Mouse (Mus musculus) neural tube, embryonic 11.5 days (tissue): ENCODE data around the gene Ager. TPM values are rescaled to one million over a fixed set of nuclear protein-coding genes. Genes with fewer than 3 reads are reported as not detected.

Experiments used
- ATAC-seq: fragments of 200-750 bp; cut with Nextera tagmentation; 2 replicates; pipeline ENCODE4 v1.8.0; 2017; ENCODE audit warnings: moderate number of reproducible peaks, mild to moderate bottlenecking, moderate TSS enrichment, moderate library complexity; ENCODE audit not compliant: insufficient read depth, low FRiP score, low TSS enrichment
- DNase-seq: peaks from one replicate; pipeline ENCODE4 v3.0.0-alpha.2; 2015; ENCODE audit warnings: low spot score
- H3K27ac ChIP-seq: fragments of 300-500 bp; sonication (generic); 2 replicates; pipeline ENCODE4 v1.5.1; 2014; ENCODE audit warnings: low read depth, mild to moderate bottlenecking, low read length
- H3K27me3 ChIP-seq: fragments of 300-500 bp; sonication (generic); 2 replicates; pipeline ENCODE4 v1.6.1; 2014; ENCODE audit warnings: mild to moderate bottlenecking, low read length, mixed read lengths; ENCODE audit not compliant: control insufficient read depth, insufficient read depth
- H3K36me3 ChIP-seq: fragments of 300-500 bp; sonication (generic); 2 replicates; pipeline ENCODE4 v1.6.1; 2014; ENCODE audit warnings: mild to moderate bottlenecking, low read length, moderate library complexity, mixed read lengths; ENCODE audit not compliant: control insufficient read depth, insufficient read depth
- H3K4me1 ChIP-seq: fragments of 300-500 bp; sonication (generic); 2 replicates; pipeline ENCODE4 v1.6.1; 2014; ENCODE audit warnings: low read length, mixed read lengths; ENCODE audit not compliant: control insufficient read depth, insufficient read depth
- H3K4me2 ChIP-seq: fragments of 300-500 bp; sonication (generic); 2 replicates; pipeline ENCODE4 v1.6.1; 2014; ENCODE audit warnings: low read depth, mild to moderate bottlenecking, moderate library complexity
- H3K4me3 ChIP-seq: fragments of 300-500 bp; sonication (generic); 2 replicates; pipeline ENCODE4 v1.5.1; 2014; ENCODE audit warnings: low read depth, low read length
- H3K9ac ChIP-seq: fragments of 300-500 bp; sonication (generic); 2 replicates; pipeline ENCODE4 v1.6.1; 2014; ENCODE audit warnings: mild to moderate bottlenecking, low read length
- H3K9me3 ChIP-seq: fragments of 300-500 bp; sonication (generic); 2 replicates; pipeline ENCODE4 v1.6.1; 2016; ENCODE audit warnings: low read length; ENCODE audit not compliant: control insufficient read depth
- WGBS: fragments of 180-500 bp; shearing (Covaris S2); extraction: QIAGEN DNeasy Blood & Tissue Kit; methylation state at CpG from one replicate; pipeline ENCODE4 v1.1.7; 2014; 5-methylcytosine and 5-hydroxymethylcytosine counted together
- polyA plus RNA-seq: library from polyadenylated mRNA; unstranded; fragments of >200 nt; fragmentation: Nextera tagmentation; extraction: Ambion mirVana; gene quantifications from 2 replicates; pipeline ENCODE4 v1.2.1, GENCODE M21; 2014

The Ager gene
- polyA plus RNA-seq, 1 experiment from 2014 or later: 2.3 TPM

- Histone ChIP-seq H3K4me2 (peak overlapping the region; percentile 92; the same call in 1 of the 2 replicates), H3K9ac (no peak overlapping the region), H3K4me1 (peaks cover 19% of the 10 kb centered on the region), H3K27ac (no peak overlapping the region), H3K9me3 (no peaks in the 10 kb centered on the region), H3K36me3 (no peaks in the 10 kb centered on the region), H3K27me3 (peaks cover 38% of the 10 kb centered on the region), H3K4me3 (no peak overlapping the region)
- WGBS: 27% methylated on average over 5 of the region's 5 CpGs
- ATAC-seq (no peak), DNase-seq (no peak)
Observed at GRCm38 (mm10) chr17:34628644-34628967, 30.9 kb downstream of the Ager start.

GRCm38 (mm10) chr17:34629221-34629751, 31.6 kb downstream of the Ager start, which contains the start of gene Prrt1:
Gene Prrt1 (plus strand): TSS chr17:34629533.
- Histone ChIP-seq H3K9me3 (no peaks in the 10 kb centered on the region), H3K4me3 (peak within 1 kb of the TSS; percentile 21), H3K4me2 (peak within 1 kb of the TSS; percentile 92), H3K9ac (no peak within 1 kb of the TSS), H3K4me1 (peaks cover 19% of the 10 kb centered on the region), H3K27me3 (peaks cover 38% of the 10 kb centered on the region), H3K36me3 (no peaks in the 10 kb centered on the region), H3K27ac (no peak within 1 kb of the TSS)
- ATAC-seq: no peak
- DNase-seq: no peak
- WGBS: 0% methylated on average over 16 of the region's 16 CpGs

- Histone ChIP-seq H3K9me3 (no peaks in the 10 kb centered on the region), H3K36me3 (no peaks in the 10 kb centered on the region), H3K4me3 (peak overlapping the region; percentile 21; the same call in 1 of the 2 replicates), H3K9ac (no peak overlapping the region), H3K27ac (no peak overlapping the region), H3K4me2 (peak overlapping the region; percentile 38), H3K27me3 (peaks cover 38% of the 10 kb centered on the region), H3K4me1 (peaks cover 19% of the 10 kb centered on the region)
- DNase-seq: no peak
- no peak for ATAC-seq
- 12% methylated on average over 12 of the region's 12 CpGs for WGBS
Observed at GRCm38 (mm10) chr17:34629796-34630603, 32.3 kb downstream of the Ager start.

GRCm38 (mm10) chr17:34630761-34631301, 33.2 kb downstream of the Ager start:
- Histone ChIP-seq H3K4me3 (peak overlapping the region; percentile 21; the same call in 1 of the 2 replicates), H3K9me3 (no peaks in the 10 kb centered on the region), H3K27me3 (peaks cover 38% of the 10 kb centered on the region), H3K9ac (peak overlapping the region; percentile 26; the same call in 1 of the 2 replicates), H3K4me1 (peaks cover 19% of the 10 kb centered on the region), H3K4me2 (peak overlapping the region; percentile 34), H3K36me3 (no peaks in the 10 kb centered on the region), H3K27ac (no peak overlapping the region)
- ATAC-seq (no peak), DNase-seq (no peak)
- 2% methylated on average over 47 of the region's 48 CpGs for WGBS

GRCm38 (mm10) chr17:34631647-34632046, 34.0 kb downstream of the Ager start:
- H3K4me3 ChIP-seq: peak overlapping the region; percentile 29
- H3K9me3 ChIP-seq: no peaks in the 10 kb centered on the region
- H3K9ac ChIP-seq: no peak overlapping the region; the same call in 1 of the 2 replicates
- ATAC-seq (no peak), DNase-seq (no peak)
- H3K27me3 ChIP-seq: peaks cover 38% of the 10 kb centered on the region
- WGBS: 5% methylated on average over 12 of the region's 12 CpGs
- no peaks in the 10 kb centered on the region for H3K36me3 ChIP-seq
- peak overlapping the region; percentile 47 for H3K4me2 ChIP-seq
- H3K4me1 ChIP-seq: peaks cover 19% of the 10 kb centered on the region
- H3K27ac ChIP-seq: no peak overlapping the region

- peaks cover 19% of the 10 kb centered on the region for H3K4me1 ChIP-seq
- H3K9me3 ChIP-seq: no peaks in the 10 kb centered on the region
- H3K9ac ChIP-seq: peak overlapping the region; percentile 29
- peak overlapping the region; percentile 29 for H3K4me3 ChIP-seq
- no peak for ATAC-seq
- no peak overlapping the region for H3K27ac ChIP-seq
- H3K4me2 ChIP-seq: peak overlapping the region; percentile 47
- under 1% methylated on average over 26 of the region's 26 CpGs for WGBS
- H3K27me3 ChIP-seq: peaks cover 38% of the 10 kb centered on the region
- peak; percentile 42 for DNase-seq
- H3K36me3 ChIP-seq: no peaks in the 10 kb centered on the region
Observed at GRCm38 (mm10) chr17:34632261-34632691, 34.6 kb downstream of the Ager start.

GRCm38 (mm10) chr17:34635671-34636070, 38.0 kb downstream of the Ager start:
- Histone ChIP-seq H3K9me3 (no peaks in the 10 kb centered on the region), H3K9ac (no peak overlapping the region), H3K36me3 (no peaks in the 10 kb centered on the region), H3K4me3 (no peak overlapping the region), H3K27ac (no peak overlapping the region), H3K4me1 (0 out of 2 replicates have a peak, but pooled peaks cover 4% of the 10 kb centered on the region), H3K27me3 (peaks cover 28% of the 10 kb centered on the region), H3K4me2 (no peak overlapping the region)
- no peak for ATAC-seq
- WGBS: 71% methylated on average over 2 of the region's 2 CpGs
- no peak for DNase-seq

- peaks cover 10% of the 10 kb centered on the region; the same call in 1 of the 2 replicates for H3K27me3 ChIP-seq
- WGBS: 60% methylated on average over 3 of the region's 3 CpGs
Observed at GRCm38 (mm10) chr17:34637459-34637858, 39.8 kb downstream of the Ager start.

More at GRCm38 (mm10) chr17:34637459-34637858, 39.8 kb downstream of the Ager start:
- Histone ChIP-seq H3K4me1 (no peaks in the 10 kb centered on the region), H3K9me3 (no peaks in the 10 kb centered on the region), H3K4me3 (no peak overlapping the region), H3K9ac (no peak overlapping the region), H3K36me3 (no peaks in the 10 kb centered on the region), H3K4me2 (no peak overlapping the region), H3K27ac (no peak overlapping the region)
- no peak for ATAC-seq
- no peak for DNase-seq
